Mouse (Mus musculus): ENCODE measurements around the gene Arid2.

DNA sequence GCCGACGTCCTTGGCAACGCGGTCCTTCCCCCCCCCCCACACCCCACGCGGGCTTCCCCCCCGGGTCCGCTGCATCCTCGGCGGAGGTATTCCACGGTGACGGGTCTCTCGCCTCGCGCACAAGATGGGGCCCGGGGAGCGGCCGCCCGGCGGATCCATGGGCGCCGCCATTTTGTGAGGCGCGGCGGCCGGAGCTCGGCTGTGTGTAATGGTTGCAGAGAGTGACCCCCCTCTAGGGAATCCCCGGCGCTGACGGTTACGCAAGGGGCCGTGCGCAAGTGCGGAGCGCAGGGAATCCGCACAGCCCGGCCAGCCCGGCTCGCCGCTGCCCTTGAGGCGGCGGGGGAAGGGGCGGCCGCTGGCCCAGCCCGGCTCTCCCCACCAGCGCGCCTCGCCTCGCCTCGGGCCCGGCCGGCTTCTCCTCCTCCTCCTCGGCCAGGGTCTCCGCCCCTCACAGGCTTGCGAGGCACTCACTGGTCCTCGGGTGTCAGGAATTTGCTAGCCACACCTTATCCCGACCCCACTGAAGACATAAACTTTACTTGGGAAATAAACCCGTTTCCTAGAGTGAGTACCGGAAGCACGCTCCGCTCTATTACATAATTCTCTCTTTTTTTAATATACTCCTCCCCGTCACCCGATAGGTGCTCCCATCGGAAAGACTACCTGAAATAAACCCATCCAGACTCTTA lies 1.8 kb upstream of the Arid2 start:
- no peak for TF ChIP-seq TAL1 (IDR thresholded peaks at IDR 0.05; ENCODE audit: low read length)
- TF ChIP-seq GATA1 (IDR thresholded peaks at IDR 0.05; ENCODE audit: low read length), result no peak
